Mouse (Mus musculus): ENCODE data around the gene Cxcl9. TPM values are rescaled to one million over a fixed set of nuclear protein-coding genes. Genes with fewer than 3 reads are reported as not detected.

Gene Cxcl9
- polyA plus RNA-seq, 1 experiment from 2014 or later = not detected

DNA sequence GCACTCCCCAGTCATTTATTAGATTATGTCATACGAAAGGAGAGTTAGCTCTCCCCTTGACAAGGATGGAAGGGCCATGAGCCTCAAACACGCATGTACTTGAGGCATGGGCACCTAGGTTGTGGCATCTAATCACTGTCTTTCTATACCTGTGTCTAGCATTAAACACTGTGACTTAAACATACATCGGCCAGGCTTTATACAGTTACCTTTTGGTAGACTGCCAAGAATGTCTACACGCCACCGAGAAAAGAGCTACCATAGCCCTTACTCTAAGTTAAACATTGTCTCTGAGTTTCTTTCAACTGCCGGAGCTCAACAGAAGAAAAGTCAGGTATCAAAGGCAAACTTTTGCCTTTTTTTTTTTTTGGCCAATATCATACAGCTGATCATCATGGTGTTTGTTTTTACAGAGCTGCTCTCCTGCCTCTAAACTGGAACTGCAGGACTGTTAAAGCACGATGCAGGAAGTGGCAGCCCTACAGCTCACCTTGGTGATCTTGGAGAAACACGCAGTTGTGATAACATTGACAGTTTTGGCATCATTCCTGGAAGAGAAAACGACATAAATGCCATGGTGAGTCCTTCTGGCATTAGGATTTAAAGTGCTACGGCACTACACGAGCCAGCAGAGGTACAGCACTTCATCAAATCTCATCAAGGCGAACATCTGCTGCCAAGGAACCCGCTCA lies 25.6 kb downstream of the Cxcl9 start:
- no peaks in the 10 kb centered on the region for H3K9me3 ChIP-seq
- WGBS = 92% methylated on average over 13 of the region's 13 CpGs
- peaks cover 98% of the 10 kb centered on the region for H3K36me3 ChIP-seq (replicated peaks)
- no peaks in the 10 kb centered on the region for H3K4me1 ChIP-seq
- no peaks in the 10 kb centered on the region for H3K27me3 ChIP-seq (replicated peaks; ENCODE audit: low read depth, poor library complexity, severe bottlenecking)
- DNase-seq (ENCODE audit: low spot score) = no peak
- no peak overlapping the region for H3K4me3 ChIP-seq
- no peak overlapping the region for H3K27ac ChIP-seq (replicated peaks)

DNA sequence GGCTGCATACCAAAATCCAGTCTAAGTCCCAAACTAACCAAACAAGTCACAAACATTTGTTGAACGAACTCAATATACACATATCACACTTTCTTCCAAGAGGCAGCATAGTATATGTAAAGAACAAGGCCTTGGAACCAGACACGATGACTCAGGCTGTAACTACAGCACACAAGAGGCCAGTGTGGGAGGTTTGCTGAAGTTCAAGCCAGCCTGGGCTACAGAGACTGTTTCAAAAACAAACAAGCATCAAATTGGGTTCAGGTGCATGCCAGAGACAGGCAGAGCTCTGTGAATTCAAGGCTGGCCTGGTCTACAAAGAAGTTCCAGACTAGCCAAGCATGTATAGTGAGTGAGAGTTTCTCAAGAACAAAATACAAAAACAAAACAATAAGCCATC lies 33.4 kb downstream of the Cxcl9 start:
- H3K4me3 ChIP-seq = no peak overlapping the region
- H3K9me3 ChIP-seq = no peaks in the 10 kb centered on the region
- WGBS = 90% methylated on average over 2 of the region's 2 CpGs
- no peaks in the 10 kb centered on the region for H3K4me1 ChIP-seq
- DNase-seq (ENCODE audit: low spot score) = no peak
- H3K27me3 ChIP-seq (replicated peaks; ENCODE audit: low read depth, poor library complexity, severe bottlenecking) = no peaks in the 10 kb centered on the region
- peaks cover 98% of the 10 kb centered on the region for H3K36me3 ChIP-seq (replicated peaks)
- no peak overlapping the region for H3K27ac ChIP-seq (replicated peaks)

DNA sequence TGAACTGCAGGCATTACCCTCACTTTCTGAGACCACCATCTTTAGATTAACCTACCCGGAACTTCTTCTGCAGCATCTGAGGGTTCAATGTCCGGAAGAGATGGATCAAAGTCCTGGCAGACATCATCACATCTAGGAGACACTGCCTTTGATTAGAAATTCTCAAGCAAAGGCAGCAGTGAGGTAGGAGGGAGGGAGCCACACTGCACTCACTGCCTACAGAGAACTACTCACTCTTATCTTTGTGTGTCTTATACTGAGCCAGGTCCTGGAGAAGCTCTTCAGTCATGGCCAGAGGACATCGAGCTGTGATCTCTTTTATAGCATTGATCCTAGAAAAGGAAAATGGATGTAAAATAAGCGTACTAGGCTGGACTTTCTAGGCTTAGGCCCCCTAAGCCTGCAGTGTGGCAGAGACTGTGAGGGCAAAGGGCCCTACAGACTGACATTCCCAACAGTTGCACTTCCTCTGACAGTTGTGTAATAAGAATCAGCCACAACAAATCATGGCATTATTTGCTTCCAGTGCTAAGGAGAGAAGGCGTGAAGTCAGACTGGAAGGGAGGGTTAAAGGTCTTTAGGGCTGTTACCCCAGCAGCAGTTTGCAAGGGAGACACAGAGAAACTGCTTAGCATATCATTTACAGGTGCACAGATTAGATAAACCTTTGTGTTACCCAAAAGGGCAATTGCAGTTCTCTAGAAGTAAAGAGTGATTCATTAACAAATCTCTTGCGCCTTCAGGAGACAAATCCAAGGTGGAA lies 36.0 kb downstream of the Cxcl9 start:
- Histone ChIP-seq H3K27ac (replicated peaks) (no peak overlapping the region), H3K4me1 (no peaks in the 10 kb centered on the region), H3K9me3 (no peaks in the 10 kb centered on the region), H3K27me3 (replicated peaks; ENCODE audit: low read depth, poor library complexity, severe bottlenecking) (no peaks in the 10 kb centered on the region), H3K36me3 (replicated peaks) (peaks cover 99% of the 10 kb centered on the region), H3K4me3 (no peak overlapping the region)
- 93% methylated on average over 6 of the region's 6 CpGs for WGBS
- DNase-seq (ENCODE audit: low spot score) = no peak

DNA sequence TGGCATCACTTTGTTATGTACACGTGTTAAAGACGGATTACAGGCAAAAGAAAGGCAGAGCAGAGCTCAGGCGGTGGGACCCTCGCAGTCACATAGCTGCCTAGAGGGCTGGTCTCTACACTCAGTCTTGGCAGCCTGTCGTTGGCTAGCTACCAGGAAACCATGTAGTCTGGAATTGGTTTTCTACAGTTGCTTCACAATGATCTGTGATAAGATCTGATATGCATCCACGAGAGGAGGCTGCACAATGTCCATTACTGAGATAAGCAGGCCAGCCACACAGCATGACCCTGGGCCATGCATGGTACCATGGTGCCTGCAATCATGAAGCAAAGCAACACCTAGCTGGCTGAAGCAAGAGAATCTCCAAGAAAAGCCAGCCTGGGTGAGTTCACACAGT lies 40.0 kb downstream of the Cxcl9 start:
- Histone ChIP-seq H3K27me3 (replicated peaks; ENCODE audit: low read depth, poor library complexity, severe bottlenecking) (no peaks in the 10 kb centered on the region), H3K27ac (replicated peaks) (no peak overlapping the region), H3K36me3 (replicated peaks) (peaks cover 78% of the 10 kb centered on the region), H3K4me1 (no peaks in the 10 kb centered on the region), H3K9me3 (no peaks in the 10 kb centered on the region), H3K4me3 (no peak overlapping the region)
- DNase-seq (ENCODE audit: low spot score) = no peak
- WGBS = 86% methylated on average over 6 of the region's 6 CpGs

DNA sequence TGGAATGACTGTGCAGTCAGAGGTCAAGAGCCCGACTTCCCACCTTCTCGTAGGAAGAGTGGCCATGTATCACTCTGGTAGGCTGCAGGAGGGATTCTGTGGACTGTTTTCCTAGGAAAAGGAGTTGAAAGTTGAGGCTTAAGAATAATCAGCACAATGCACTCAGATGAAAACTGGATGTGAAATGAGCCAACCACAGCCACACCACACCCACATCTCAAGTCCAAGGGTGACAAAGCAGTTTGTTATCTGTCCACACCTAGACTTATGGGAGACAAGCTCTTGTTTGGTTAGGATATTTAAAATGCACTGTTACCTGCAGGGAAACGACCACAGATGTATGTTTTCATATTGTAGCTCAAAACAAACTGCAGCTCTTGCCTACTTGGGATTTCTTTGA lies 44.8 kb downstream of the Cxcl9 start:
- no peaks in the 10 kb centered on the region for H3K27me3 ChIP-seq (replicated peaks; ENCODE audit: low read depth, poor library complexity, severe bottlenecking)
- peaks cover 31% of the 10 kb centered on the region for H3K36me3 ChIP-seq (replicated peaks)
- H3K9me3 ChIP-seq = no peaks in the 10 kb centered on the region
- H3K27ac ChIP-seq (replicated peaks) = no peak overlapping the region
- WGBS = 75% methylated on average over 3 of the region's 3 CpGs
- H3K4me1 ChIP-seq = peaks cover 8% of the 10 kb centered on the region
- DNase-seq (ENCODE audit: low spot score) = no peak
- no peak overlapping the region for H3K4me3 ChIP-seq

DNA sequence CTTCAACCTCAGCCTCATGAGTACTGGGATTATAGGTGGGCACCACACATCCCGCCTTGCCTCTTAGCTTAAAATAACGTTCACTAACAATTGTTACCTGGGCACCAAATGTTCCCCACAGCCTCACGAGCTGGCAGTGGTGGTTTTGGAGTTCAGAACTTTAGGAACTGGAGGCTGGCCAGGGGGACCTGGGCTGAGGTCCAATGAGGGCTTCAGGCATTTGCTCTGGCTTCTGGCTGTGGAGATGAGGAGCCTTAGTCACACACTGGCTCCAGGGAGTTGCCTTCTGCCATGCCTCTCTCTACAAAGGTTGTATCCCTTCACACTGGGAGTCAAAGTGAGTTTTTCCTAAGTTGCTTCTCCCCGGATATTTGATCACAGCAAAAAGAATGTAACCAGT lies 45.3 kb downstream of the Cxcl9 start:
- no peaks in the 10 kb centered on the region for H3K9me3 ChIP-seq
- no peak overlapping the region for H3K27ac ChIP-seq (replicated peaks)
- H3K36me3 ChIP-seq (replicated peaks) = peaks cover 26% of the 10 kb centered on the region
- 84% methylated on average over 4 of the region's 4 CpGs for WGBS
- H3K27me3 ChIP-seq (replicated peaks; ENCODE audit: low read depth, poor library complexity, severe bottlenecking) = peaks cover under 1% of the 10 kb centered on the region; the same call in 1 of the 2 replicates
- H3K4me3 ChIP-seq = no peak overlapping the region
- DNase-seq (ENCODE audit: low spot score) = no peak
- peaks cover 13% of the 10 kb centered on the region for H3K4me1 ChIP-seq

DNA sequence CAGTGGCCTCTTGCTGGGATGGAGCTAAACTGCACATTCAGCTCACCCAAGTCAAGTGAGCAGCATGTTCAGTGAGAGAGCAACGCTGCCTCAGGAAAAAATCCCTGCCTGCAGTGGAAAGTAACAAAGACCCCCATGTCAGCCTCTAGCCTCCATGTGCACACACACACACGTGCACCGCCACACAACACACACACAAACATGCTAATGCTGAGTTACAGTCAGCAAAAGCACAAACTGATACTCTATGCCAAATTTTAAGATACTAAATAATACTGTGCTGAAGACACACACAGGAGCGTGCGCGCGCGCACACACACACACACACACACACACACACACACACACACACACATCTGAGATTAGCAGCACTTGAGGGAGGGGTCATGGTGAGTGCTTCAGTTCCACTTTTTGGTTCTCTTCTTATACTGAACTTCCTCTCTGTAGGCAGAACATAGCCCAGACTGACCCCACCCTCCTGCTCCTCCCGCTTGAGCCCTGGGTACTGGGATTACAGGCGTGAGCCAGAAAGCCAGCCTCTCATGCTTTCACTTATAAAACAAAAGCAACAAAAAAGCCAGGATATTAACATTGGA lies 48.8 kb downstream of the Cxcl9 start:
- no peaks in the 10 kb centered on the region for H3K36me3 ChIP-seq (replicated peaks)
- no peak for DNase-seq (ENCODE audit: low spot score)
- peaks cover 28% of the 10 kb centered on the region for H3K27me3 ChIP-seq (replicated peaks; ENCODE audit: low read depth, poor library complexity, severe bottlenecking)
- 86% methylated on average over 10 of the region's 10 CpGs for WGBS
- H3K4me3 ChIP-seq = no peak overlapping the region
- peaks cover 14% of the 10 kb centered on the region for H3K4me1 ChIP-seq
- H3K27ac ChIP-seq (replicated peaks) = no peak overlapping the region
- no peaks in the 10 kb centered on the region for H3K9me3 ChIP-seq

DNA sequence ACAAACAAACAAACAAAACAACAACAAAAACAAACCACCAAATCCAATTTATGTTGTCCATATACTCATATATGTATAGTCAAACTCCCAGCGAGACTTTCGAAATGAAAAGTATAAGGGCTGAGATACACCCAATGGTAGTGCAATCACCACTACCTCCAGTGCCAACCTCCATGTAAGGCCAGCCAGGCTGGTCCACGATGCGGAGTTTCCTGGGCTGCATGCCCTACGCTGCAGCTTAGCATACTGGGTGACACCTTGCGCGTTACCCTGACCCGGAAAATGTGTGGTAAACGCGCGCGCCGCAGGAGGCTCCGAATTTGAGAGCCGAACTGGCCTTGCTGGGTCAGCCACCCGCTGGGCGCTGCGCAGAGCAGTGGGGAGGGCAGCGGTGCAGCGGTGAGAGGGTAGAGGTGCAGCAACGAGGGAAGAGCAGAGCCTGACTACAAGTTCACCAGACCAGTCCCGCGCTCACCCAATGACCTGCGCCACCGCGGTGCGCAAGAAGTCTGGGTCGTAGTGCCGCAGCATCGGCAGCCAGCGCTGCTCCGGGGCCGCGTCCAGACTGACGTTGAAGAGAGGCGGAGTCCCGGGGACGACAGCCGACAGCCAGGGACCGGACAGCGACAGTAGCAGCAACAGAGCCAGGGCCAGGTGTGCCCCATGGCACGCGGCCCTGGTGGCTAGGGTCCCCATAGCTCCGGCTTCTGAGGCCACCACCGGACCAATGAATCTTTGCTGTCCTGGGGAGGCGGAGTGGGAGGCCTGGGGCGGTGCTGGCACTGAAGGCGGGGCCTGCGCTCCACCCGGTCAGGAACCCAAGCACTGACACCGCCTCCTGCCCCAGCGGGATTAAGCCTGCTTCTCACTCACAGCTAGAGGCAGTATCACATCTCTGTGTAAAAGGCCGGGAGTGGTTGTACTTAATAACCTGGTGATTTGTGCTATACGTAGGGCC lies 50.2 kb downstream of the Cxcl9 start, which contains the start of gene Naaa:
Naaa (minus strand) TSS at position 734 of the 958 bp plus-strand sequence.
- WGBS = 3% methylated on average over 54 of the region's 54 CpGs
- Histone ChIP-seq H3K9me3 (no peaks in the 10 kb centered on the region), H3K27ac (replicated peaks) (peak within 1 kb of the TSS; percentile 65)

More for the DNA sequence above, 50.2 kb downstream of the Cxcl9 start, which contains the start of gene Naaa:
- Histone ChIP-seq H3K27me3 (replicated peaks; ENCODE audit: low read depth, poor library complexity, severe bottlenecking) (peaks cover 28% of the 10 kb centered on the region), H3K4me1 (peaks cover 14% of the 10 kb centered on the region), H3K36me3 (replicated peaks) (no peaks in the 10 kb centered on the region), H3K4me3 (peak within 1 kb of the TSS; percentile 79)
- peak; percentile 83 for DNase-seq (ENCODE audit: low spot score)

Other genes starting within 250 kb of the Cxcl9 start
- 282 and 292 TPM in 2 replicates for gene G3bp2, start 244.4 kb downstream of the Cxcl9 start, polyA plus RNA-seq (2016; fragmentation: Nextera tagmentation; extraction: Ambion mirVana)
- 36.8 and 38.0 TPM in 2 replicates for gene Uso1, start 190.1 kb downstream of the Cxcl9 start, polyA plus RNA-seq (2016; fragmentation: Nextera tagmentation; extraction: Ambion mirVana)
- not detected in 2 replicates for gene U90926, start 112.7 kb downstream of the Cxcl9 start, polyA plus RNA-seq (2016; fragmentation: Nextera tagmentation; extraction: Ambion mirVana)
- 0.45 TPM in 1 of 2 replicates, not detected in the other for gene Ppef2, start 71.8 kb downstream of the Cxcl9 start, polyA plus RNA-seq (2016; fragmentation: Nextera tagmentation; extraction: Ambion mirVana)
- 1.9 and 3.2 TPM in 2 replicates for gene Naaa, start 49.9 kb downstream of the Cxcl9 start, polyA plus RNA-seq (2016; fragmentation: Nextera tagmentation; extraction: Ambion mirVana)
- 53.2 and 55.9 TPM in 2 replicates for gene Sdad1, start 17.6 kb downstream of the Cxcl9 start, polyA plus RNA-seq (2016; fragmentation: Nextera tagmentation; extraction: Ambion mirVana)
- gene Art3, start 3.7 kb upstream of the Cxcl9 start, polyA plus RNA-seq (2016; fragmentation: Nextera tagmentation; extraction: Ambion mirVana) = 1.4 and 1.6 TPM in 2 replicates
- 0.14 TPM in 1 of 2 replicates, not detected in the other for gene Cxcl10, start 20.8 kb upstream of the Cxcl9 start, polyA plus RNA-seq (2016; fragmentation: Nextera tagmentation; extraction: Ambion mirVana)
- 72.6 and 76.2 TPM in 2 replicates for gene Nup54, start 107.1 kb upstream of the Cxcl9 start, polyA plus RNA-seq (2016; fragmentation: Nextera tagmentation; extraction: Ambion mirVana)
- 7.1 and 7.6 TPM in 2 replicates for gene Scarb2, start 178.8 kb upstream of the Cxcl9 start, polyA plus RNA-seq (2016; fragmentation: Nextera tagmentation; extraction: Ambion mirVana)
- gene Fam47e, start 227.0 kb upstream of the Cxcl9 start, polyA plus RNA-seq (2016; fragmentation: Nextera tagmentation; extraction: Ambion mirVana) = not detected in 2 replicates

Data from embryonic facial prominence, embryonic 10.5 days (tissue).